Mouse (Mus musculus) testis, adult 2 months (tissue): ENCODE measurements at regions not wholly inside any gene's neighbourhood (a gene's known extent, or its start where the extent isn't known, plus 50 kb on each side); places are given as distances from the start of the nearest gene placed in this dataset.
"Not testable (repeated sequence)": the region's sequence is repeated elsewhere in the genome, so short reads cannot be mapped to it uniquely, and the experiment has no call there.

Experiments used
- H3K27ac ChIP-seq: fragments of 200-500 bp; 2 replicates; pipeline ENCODE4 v1.5.1; 2012; ENCODE audit warnings: low read depth, low read length; ENCODE audit not compliant: control insufficient read depth, insufficient read depth
- H3K27me3 ChIP-seq: fragments of 200-500 bp; 2 replicates; pipeline ENCODE4 v1.6.1; 2012; ENCODE audit warnings: mild to moderate bottlenecking, low read length, moderate library complexity; ENCODE audit not compliant: control insufficient read depth, insufficient read depth
- H3K36me3 ChIP-seq: fragments of 200-500 bp; 2 replicates; pipeline ENCODE4 v1.6.1; 2012; ENCODE audit warnings: mild to moderate bottlenecking, low read length; ENCODE audit not compliant: control insufficient read depth, insufficient read depth
- H3K4me1 ChIP-seq: fragments of 200-500 bp; 2 replicates; pipeline ENCODE4 v1.6.1; 2012; ENCODE audit warnings: low read length; ENCODE audit not compliant: control insufficient read depth, insufficient read depth
- H3K4me3 ChIP-seq: fragments of 200-500 bp; 2 replicates; pipeline ENCODE4 v1.5.1; 2012; ENCODE audit warnings: low read depth, mild to moderate bottlenecking, low read length, moderate library complexity, mixed read lengths; ENCODE audit not compliant: control insufficient read depth
- CTCF ChIP-seq: fragments of 200-500 bp; IDR thresholded peaks from 2 replicates; pipeline ENCODE4 v1.5.1; 2012; ENCODE audit warnings: low read depth, mild to moderate bottlenecking, inconsistent platforms, low read length, moderate library complexity; ENCODE audit not compliant: control insufficient read depth, insufficient read depth, insufficient replicate concordance
- POLR2A ChIP-seq: fragments of 200-500 bp; IDR thresholded peaks from 2 replicates; pipeline ENCODE4 v1.6.1; 2012; ENCODE audit warnings: low read depth, mild to moderate bottlenecking, inconsistent platforms, low read length, moderate library complexity; ENCODE audit not compliant: control insufficient read depth

GRCm38 (mm10) chr4:4305740-4306249 lies 228.5 kb upstream of the Sdr16c6 start:
- H3K4me1 ChIP-seq = no peaks in the 10 kb centered on the region
- no peak overlapping the region for H3K27ac ChIP-seq
- no peaks in the 10 kb centered on the region for H3K36me3 ChIP-seq
- no peak for TF ChIP-seq CTCF
- no peak for TF ChIP-seq POLR2A
- H3K27me3 ChIP-seq = no peaks in the 10 kb centered on the region
- H3K4me3 ChIP-seq = no peak overlapping the region

DNA sequence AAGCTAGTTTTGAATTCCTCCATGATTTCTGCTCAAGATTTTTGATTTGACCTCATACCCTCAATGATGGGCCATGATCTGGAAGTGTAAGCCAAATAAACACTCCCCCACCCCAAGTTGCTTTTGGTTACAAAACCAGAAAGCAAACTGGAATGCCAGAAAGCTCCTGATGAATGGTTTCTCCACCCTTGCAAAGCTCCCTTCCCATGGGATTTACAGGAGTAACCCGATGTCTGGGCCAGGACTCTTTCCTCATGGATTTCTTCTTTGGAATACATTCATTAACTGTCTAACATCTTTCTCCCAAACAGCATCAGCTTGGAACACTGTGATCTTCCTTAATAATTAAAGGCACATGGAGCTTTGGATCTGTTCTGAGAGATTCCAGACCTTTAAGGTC lies 227.3 kb upstream of the Sdr16c6 start:
- Histone ChIP-seq H3K4me1 (no peaks in the 10 kb centered on the region), H3K36me3 (no peaks in the 10 kb centered on the region), H3K27me3 (no peaks in the 10 kb centered on the region), H3K27ac (no peak overlapping the region), H3K4me3 (no peak overlapping the region)
- TF ChIP-seq CTCF = no peak
- no peak for TF ChIP-seq POLR2A

DNA sequence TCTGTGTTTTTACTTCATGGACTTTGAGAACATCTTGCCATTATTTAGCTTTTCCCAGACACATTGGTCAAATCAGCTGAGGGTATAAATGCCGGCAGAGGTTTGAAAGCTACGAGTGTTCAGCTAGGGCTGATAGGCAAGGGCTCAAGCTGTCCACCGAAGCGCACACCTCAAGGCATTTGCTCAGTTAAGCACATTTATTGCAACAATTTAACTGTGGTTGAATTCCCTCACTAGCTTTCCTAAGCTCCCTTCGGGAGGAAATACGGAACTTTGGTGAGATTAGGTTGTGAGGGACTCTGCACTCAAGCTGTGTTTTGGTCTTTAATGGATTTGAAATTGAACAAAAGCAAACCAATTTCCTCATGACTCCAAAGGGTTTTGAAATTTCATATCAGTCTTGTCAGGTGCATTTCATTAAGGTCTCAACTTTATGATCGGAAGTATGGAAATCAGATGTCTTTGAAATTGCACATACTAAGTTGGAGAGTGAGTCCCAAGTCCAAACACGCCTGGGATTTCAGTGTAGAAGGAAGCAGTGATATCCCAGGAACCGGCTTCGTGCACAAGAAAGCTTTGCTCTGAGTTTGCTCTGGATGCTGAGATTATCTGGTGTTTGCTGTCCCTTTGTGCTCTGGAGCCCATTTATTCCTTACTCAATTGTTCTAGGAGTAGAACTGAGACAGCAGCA lies 223.0 kb upstream of the Sdr16c6 start:
- Histone ChIP-seq H3K4me1 (no peaks in the 10 kb centered on the region), H3K4me3 (no peak overlapping the region), H3K36me3 (no peaks in the 10 kb centered on the region), H3K27ac (no peak overlapping the region), H3K27me3 (no peaks in the 10 kb centered on the region)
- TF ChIP-seq POLR2A (no peak), CTCF (no peak)

DNA sequence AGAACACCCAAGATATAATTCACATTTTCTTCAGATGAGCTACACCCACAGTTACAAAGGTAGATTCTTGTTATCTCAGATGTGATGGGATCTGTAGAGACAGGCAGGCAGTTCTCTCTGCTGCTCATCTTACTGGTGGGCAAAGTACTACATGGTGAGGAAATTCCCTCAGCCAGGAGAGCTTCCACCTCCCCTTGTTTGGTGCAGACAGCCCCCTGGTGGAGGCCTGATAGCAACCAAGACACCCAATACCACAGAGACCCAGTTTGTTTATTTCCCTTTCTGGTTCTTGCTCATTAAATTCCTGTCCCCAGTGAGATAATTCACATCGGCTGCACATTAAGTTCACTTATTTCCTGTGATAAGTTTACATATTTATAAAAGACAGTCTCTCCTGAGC lies 222.3 kb upstream of the Sdr16c6 start:
- Histone ChIP-seq H3K4me1 (no peaks in the 10 kb centered on the region), H3K27ac (no peak overlapping the region), H3K4me3 (no peak overlapping the region), H3K36me3 (no peaks in the 10 kb centered on the region), H3K27me3 (no peaks in the 10 kb centered on the region)
- TF ChIP-seq CTCF = peak; percentile 28; the same call in 1 of the 2 replicates
- no peak for TF ChIP-seq POLR2A

DNA sequence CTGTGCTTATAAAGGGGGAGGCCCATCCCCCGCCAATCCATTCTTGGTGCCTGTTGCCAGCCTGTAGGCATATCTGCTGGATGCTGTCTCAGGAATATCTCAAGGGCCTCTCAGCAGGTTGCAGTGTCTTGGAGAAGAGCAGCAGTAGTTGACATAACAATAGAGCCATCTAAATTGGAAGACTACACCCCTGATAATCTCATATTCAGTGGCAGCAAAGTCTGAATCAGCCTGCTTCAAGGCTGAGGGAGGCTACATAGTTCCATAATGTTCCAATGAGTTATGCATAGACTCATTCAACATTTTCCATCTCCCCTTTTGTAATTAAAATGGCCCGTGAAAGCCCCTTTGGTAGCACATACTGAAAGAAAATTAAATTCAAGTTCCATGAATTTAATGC lies 172.3 kb upstream of the Sdr16c6 start:
- no peak overlapping the region for H3K4me3 ChIP-seq
- H3K4me1 ChIP-seq = no peaks in the 10 kb centered on the region
- TF ChIP-seq POLR2A = no peak
- TF ChIP-seq CTCF = no peak
- no peaks in the 10 kb centered on the region for H3K36me3 ChIP-seq
- no peak overlapping the region for H3K27ac ChIP-seq
- no peaks in the 10 kb centered on the region for H3K27me3 ChIP-seq

DNA sequence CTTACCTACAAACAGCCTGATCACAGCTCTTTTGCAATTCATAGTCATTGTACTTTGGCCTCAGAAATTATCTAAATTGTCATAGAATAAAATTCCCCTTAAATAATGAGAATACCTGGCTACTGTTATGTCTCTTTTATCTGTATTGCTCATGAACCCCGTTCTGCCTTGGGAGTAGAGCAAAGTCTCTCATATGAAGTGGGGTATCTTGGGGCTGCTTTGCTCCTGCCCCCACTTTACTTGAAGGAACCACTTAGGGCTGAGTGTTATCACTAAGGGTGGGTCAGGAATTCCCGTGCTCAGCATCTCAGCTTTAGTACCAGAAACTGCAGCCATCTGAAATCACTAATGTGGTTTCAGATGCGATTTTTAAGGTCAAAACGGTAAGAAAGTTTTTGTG lies 170.3 kb upstream of the Sdr16c6 start:
- TF ChIP-seq POLR2A (no peak), CTCF (no peak)
- no peaks in the 10 kb centered on the region for H3K4me1 ChIP-seq
- no peaks in the 10 kb centered on the region for H3K27me3 ChIP-seq
- no peak overlapping the region for H3K4me3 ChIP-seq
- no peaks in the 10 kb centered on the region for H3K36me3 ChIP-seq
- no peak overlapping the region for H3K27ac ChIP-seq

DNA sequence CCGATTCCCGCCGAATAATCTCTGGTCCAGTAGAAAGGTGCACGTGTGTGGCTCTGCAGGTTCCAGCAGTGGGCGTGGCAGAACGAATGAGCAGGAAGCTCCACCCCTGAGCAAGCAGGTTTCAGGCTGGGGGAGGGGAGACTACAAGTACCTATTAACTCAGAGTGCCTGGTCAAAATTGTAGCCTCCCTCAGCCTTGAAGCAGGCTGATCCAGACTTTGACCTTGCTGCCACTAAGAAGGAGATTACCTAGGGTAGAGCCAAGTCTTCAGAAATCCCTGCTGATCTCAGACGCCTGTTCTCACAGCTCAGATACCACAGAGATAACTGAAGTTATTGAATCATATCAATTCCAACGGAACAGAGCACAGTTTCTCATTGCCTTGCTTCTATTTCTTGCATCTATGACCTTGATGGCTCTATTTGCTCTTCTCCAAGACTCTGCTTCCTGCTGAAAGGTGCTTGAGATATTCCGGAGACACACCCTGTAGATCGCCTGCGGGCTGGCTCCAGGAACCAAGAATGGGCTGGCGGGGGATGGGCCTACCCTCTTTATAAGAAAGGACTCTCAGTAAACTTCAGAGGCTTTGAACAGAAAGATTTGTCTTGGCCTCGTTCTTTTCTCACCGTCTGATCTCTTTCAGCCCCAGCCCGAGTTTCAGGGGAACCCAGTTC lies 165.1 kb upstream of the Sdr16c6 start:
- H3K4me3 ChIP-seq, H3K27ac ChIP-seq, H3K4me1 ChIP-seq, H3K27me3 ChIP-seq, H3K36me3 ChIP-seq: not testable (repeated sequence)

- Histone ChIP-seq H3K4me3 (no peak overlapping the region), H3K4me1 (no peaks in the 10 kb centered on the region), H3K36me3 (no peaks in the 10 kb centered on the region), H3K27me3 (no peaks in the 10 kb centered on the region), H3K27ac (no peak overlapping the region)
- no peak for TF ChIP-seq POLR2A
- TF ChIP-seq CTCF = no peak
Measured at GRCm38 (mm10) chr4:4226209-4226608, 148.9 kb upstream of the Sdr16c6 start.
